Mouse (Mus musculus) gastrocnemius, postnatal 14 days (tissue): ENCODE data around the gene Cnpy1. TPM values are rescaled to one million over a fixed set of nuclear protein-coding genes. Genes with fewer than 3 reads are reported as not detected.

Experiments
- DNase-seq: peaks from one replicate; pipeline ENCODE4 v3.0.0; 2021; ENCODE audit warnings: mixed read lengths
- intact Hi-C: fragments of 180-260 bp; cut with DNase I; formaldehyde crosslinking; loops from one replicate; pipeline ENCODE4 v1.15.1; 2025; ENCODE audit warnings: low total_unique reads
- total RNA-seq, 2 experiments: library from RNA; stranded (reverse); gene quantifications; 2 replicates each; pipeline ENCODE4 v1.2.3; 2021

Gene Cnpy1
- total RNA-seq, 2 experiments from 2014 or later, result 0.12 TPM; not detected in 1

DNA sequence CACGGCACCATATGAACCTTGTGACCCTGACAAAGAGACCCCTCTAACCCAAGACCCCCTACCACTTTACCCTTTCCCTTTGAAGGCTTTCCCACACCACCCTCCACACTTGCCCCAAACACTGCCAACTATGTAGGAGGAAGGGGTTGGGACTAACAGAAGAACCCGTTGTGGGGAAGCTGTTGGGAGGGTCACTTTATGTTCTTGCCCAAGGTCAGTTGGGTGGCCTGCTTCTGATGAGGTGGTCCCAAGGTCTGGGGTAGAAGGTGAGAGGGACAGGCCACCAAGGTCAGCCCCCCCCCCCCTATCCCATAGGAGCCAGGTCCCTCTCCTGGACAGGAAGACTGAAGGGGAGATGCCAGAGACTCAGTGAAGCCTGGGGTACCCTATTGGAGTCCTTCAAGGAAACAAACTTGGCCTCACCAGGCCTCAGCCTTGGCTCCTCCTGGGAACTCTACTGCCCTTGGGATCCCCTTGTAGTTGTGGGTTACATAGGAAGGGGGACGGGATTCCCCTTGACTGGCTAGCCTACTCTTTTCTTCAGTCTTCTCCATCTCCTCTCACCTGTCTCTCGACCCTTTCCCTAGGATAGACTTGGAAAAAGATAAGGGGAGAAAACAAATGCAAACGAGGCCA lies 76.3 kb downstream of the Cnpy1 start:
- no peak for DNase-seq
- intact Hi-C loops, result no loop called here

- intact Hi-C loops, result no loop called here
- no peak for DNase-seq
Measured at GRCm38 (mm10) chr5:28168253-28169165, 77.1 kb downstream of the Cnpy1 start.

DNA sequence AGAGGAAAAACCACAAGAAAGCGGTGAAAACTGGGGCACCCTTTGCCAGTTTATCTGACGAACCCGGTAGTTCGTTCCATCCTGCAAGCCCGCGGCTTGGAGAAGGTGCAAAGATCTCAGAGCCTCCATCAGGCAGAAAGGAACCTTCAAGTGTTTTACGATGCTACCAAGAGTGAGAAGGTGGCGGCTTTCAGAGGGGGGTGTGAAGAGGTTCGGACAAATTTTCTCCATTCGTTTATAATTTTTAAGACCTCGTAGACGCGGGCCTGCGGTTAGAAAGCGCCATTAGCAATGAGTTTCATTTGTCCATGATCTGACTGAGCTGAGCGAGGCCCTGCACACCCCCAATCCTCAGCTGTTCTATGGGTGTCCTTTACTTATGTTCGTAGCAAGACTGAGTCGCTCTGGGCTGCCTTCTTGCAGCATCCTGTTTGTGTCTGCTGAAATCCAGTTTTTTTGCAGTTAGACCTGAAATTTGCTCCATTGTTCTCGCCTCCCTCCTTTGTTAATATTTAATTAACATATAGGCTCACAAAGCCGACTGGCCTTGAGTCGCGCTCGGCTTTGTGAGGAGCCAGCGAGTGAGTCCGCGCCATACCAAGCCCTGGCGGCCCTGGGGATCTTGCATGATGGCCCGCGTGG lies 77.9 kb downstream of the Cnpy1 start:
- intact Hi-C loops, result no loop called here
- no peak for DNase-seq

DNA sequence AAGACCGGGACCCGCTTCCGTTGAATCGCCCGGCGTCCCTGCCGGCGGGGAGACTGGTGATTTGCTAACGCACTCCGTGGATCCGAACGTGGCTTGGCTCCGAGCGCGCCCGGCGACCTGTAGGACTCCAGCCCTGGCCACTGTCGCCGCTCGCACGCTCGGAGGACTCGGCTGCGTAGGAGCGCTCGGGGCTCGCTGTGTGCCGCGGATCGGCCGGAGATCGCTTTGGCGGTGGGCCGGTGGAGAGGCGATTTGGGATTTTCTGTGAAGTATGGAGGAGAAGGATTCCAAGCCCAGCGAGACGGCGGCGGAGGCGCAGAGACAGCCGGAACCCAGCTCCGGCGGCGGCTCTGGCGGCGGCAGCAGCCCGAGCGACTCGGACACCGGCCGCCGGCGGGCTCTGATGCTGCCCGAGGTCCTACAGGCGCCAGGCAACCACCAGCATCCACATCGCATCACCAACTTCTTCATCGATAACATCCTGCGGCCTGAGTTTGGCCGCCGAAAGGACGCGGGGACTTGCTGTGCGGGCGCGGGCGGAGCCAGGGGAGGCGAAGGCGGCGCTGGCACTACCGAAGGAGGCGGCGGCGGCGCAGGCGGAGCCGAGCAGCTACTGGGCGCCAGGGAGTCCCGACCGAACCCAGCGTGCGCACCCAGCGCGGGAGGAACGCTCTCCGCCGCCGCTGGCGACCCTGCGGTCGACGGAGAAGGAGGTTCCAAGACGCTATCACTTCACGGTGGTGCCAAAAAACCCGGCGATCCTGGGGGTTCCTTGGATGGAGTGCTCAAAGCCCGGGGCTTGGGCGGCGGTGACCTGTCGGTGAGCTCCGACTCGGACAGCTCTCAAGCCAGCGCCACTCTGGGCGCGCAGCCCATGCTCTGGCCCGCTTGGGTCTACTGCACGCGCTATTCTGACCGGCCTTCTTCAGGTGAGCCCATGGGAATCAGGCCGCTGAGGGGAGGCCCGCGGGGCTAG lies 79.1 kb downstream of the Cnpy1 start:
- DNase-seq, result peak; percentile 18
- intact Hi-C loops, result no loop called here

GRCm38 (mm10) chr5:28165358-28166255 lies 80.0 kb downstream of the Cnpy1 start, which contains the start of gene En2:
Gene En2 (plus strand): TSS chr5:28165694.
- peak; percentile 44 for DNase-seq
- intact Hi-C loops, result no loop called here

- no peak for DNase-seq
- intact Hi-C loops, result no loop called here
Measured at GRCm38 (mm10) chr5:28163926-28164325, 81.7 kb downstream of the Cnpy1 start.

DNA sequence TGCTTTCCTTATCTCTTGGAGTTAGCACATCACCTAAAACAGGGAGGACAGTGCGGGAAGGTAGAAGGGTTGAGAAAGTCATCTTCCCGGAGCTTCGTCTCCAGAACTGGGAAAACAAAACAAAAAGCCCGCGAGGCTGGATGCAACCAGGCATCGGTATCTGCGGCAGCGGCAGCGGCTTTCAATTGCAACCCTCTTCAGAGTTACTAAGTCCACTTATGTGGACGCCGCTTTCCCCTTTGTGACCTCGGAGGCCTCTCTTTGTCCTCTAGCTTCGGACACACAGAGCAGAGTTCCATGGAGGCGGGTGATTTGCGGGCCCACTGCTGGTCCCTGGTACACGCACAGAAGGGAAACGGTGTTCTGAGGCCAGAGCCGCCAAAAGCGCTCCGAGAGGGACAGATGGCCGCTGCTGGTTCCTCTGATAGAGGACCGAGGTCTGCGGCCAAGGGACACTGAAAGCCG lies 83.6 kb downstream of the Cnpy1 start:
- DNase-seq, result no peak
- intact Hi-C loops, result no loop called here

DNA sequence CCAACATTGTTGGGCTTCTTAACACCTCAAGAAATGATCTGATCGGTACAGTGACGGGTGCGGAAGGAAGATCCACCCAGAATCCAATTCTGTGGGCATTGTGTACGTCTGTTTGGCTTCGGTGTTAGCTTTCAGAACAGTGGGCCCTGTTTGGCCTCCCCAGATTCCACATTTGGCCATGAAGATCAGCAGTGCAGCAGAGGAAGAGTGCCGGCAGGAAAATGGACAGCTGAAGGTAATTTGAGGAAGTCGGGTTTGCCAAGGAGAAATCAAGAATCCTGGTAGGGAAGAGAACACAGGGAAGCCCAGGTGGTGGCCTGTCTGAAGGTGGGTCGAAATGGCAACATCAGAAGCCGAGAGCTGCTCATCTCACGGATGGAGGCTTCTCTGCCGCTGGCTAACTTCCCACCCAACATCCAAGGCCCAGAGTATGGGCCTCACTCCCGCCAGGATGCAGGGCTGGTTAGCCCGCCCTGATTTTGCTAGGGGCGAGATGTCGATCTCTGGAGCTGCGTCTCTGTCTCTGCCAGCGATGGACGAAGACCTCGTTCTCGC lies 84.1 kb downstream of the Cnpy1 start:
- intact Hi-C loops, result no loop called here
- no peak for DNase-seq

DNA sequence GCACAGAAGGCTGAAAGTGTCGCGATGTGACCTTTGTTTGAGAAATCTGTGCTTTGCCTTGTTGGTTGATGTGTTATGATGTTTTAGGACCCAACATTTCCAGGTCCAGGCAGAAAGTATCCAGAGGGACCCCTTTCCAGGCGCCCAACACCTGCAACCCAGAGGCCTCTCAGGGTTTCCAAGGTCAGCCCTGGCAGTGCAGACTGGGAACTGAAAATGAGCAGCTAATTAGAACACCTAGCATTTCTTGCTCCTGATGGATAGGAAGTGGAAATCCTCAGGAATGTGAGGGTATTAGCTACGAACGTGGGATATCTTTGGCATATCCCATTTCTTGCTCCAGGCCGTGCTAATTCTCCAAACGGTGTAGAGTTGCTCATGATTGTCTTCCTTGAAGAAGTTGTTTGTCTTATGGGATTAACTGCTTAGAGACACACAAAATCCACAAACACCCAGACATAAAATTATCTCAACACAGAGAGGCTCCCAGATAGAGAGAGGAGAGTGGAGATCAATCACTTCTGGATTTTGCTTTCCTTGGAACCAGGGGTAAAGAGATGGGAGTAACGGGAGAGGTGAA lies 85.6 kb downstream of the Cnpy1 start:
- DNase-seq, result no peak

GRCm38 (mm10) chr5:28159072-28159458 lies 86.5 kb downstream of the Cnpy1 start:
- intact Hi-C loops, result no loop called here
- DNase-seq, result no peak

More for the DNA sequence above, 85.6 kb downstream of the Cnpy1 start:
- intact Hi-C loops, result no loop called here

DNA sequence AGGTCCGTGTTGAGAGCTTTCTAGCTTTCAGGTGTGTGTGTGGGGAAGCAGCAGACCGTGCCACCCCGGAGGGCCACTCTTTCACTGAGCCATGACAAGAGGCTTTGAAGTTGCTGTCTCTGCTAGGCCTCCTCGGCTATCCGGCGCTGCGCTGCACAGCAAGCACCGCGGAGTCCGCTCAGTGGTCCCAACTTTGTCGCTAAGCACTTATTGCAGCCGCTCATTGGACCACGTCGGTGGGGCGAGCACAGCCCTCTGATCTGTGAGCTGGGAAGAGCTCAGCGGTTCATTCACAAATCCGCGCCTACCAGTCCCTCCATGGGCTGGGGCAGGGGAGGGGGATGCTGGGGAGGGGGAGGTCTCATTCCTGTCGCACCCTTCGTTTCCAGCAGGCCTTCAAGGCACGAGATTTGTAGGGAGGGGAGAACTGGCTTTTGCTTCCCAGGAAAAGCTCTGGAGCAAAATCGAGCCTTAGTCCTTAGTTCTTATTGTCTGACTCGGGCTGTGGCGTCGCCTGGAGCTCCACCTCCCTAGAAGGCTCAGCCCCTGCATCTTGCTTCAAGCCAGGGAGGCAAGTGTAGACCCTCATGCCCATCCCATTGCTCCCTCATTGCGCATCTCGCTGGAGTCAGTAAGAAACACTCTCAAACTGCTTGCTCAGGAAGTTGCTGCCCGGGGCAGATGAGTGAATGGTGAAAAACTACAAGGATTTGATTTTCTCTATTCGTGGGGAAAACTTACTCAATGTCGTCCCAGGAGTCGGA lies 87.1 kb downstream of the Cnpy1 start:
- DNase-seq, result no peak
- intact Hi-C loops, result no loop called here

DNA sequence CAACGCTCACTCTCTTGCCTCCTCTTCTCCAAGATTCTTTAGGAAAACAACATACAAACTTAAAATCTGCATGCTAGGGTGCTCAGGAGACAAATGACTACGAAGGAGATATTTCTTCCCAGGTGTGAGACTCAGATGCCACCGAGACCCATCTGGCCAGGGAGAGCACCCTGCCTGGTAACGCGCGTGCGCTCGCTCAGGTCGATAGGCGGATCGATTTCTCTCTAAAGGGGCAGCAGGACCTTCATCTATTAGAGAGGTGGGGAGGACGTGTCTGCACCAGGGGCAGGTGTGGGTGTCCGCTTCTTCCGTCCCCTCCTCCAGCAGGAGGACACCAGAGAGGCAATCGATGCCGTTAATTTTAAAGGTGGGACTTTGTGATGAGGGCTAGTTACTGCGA lies 87.8 kb downstream of the Cnpy1 start:
- DNase-seq, result no peak
- intact Hi-C loops, result no loop called here

GRCm38 (mm10) chr5:28157044-28157730 lies 88.4 kb downstream of the Cnpy1 start:
- intact Hi-C loops, result no loop called here
- no peak for DNase-seq
